ENCODE assay signal across 17 mouse cellular contexts in genomic region chr6:92904491-92904890, GRCm38 (mm10). TPM values are rescaled to one million over a fixed set of nuclear protein-coding genes. Genes with fewer than 3 reads are reported as not detected.
"Had no signal": no experiment of that assay in that cellular context is flagged by ENCODE, and none has a peak within 500 bp of the region (broad histone marks: within the 10 kb centered on the region; RNA-seq: fewer than 3 reads in every experiment).

No protein-coding gene starts in this region.

- H3K27me3 ChIP-seq: limb, embryonic 12.5 days; midbrain, embryonic 13.5 days; neural tube, embryonic 15.5 days had no signal

- H3K4me1 ChIP-seq: limb, embryonic 12.5 days; midbrain, embryonic 13.5 days; neural tube, embryonic 15.5 days had no signal

- DNase-seq: kidney, adult 9 months; lung, adult 18-20 months; right cerebral cortex, adult 18-20 months; right cerebral cortex, postnatal 25 days; thymus, postnatal 4 days had no signal

- ATAC-seq: midbrain, embryonic 13.5 days had no signal

- H3K9ac ChIP-seq: limb, embryonic 12.5 days; liver, embryonic 14.5 days; midbrain, embryonic 13.5 days; neural tube, embryonic 15.5 days had no signal

- H3K27ac ChIP-seq: limb, embryonic 12.5 days; liver, embryonic 14.5 days; midbrain, embryonic 13.5 days; neural tube, embryonic 15.5 days had no signal

- H3K4me3 ChIP-seq: limb, embryonic 12.5 days; midbrain, embryonic 13.5 days; myocyte; neural tube, embryonic 15.5 days had no signal

- H3K9me3 ChIP-seq: limb, embryonic 12.5 days; midbrain, embryonic 13.5 days; neural tube, embryonic 15.5 days had no signal

- H3K36me3 ChIP-seq: midbrain, embryonic 13.5 days; neural tube, embryonic 15.5 days had no signal

- H3K4me2 ChIP-seq: limb, embryonic 12.5 days; midbrain, embryonic 13.5 days; neural tube, embryonic 15.5 days had no signal

RNA-seq across cellular contexts. Expression of gene Gm15737, which starts 35.3 kb away (rescaled TPM):
- total RNA-seq: layer of hippocampus, adult 8-10 months; layer of hippocampus, postnatal 14 days; left cerebral cortex, postnatal 25 days; liver, adult 2 months; megakaryocyte-erythroid progenitor cell, adult 5-6 weeks had no signal
- polyA plus RNA-seq: liver, adult 2 months; liver, embryonic 14.5 days; midbrain, embryonic 13.5 days; myocyte; neural tube, embryonic 11.5 days; neural tube, embryonic 15.5 days; small intestine, adult 2 months had no signal

RNA-seq across cellular contexts. Expression of gene Adamts9, which starts 38.8 kb away (rescaled TPM):
- total RNA-seq: megakaryocyte-erythroid progenitor cell, adult 5-6 weeks had no signal
